Comparison of ENCODE assay signal across 12 mouse cellular contexts in genomic region chr7:69715081-69715480, GRCm38 (mm10).
"Had no signal": no experiment of that assay in that cellular context is flagged by ENCODE, and none has a peak within 500 bp of the region (broad histone marks: within the 10 kb centered on the region; RNA-seq: fewer than 3 reads in every experiment).

No protein-coding gene starts in this region.

- DNase-seq: kidney, postnatal 25 days; lung, adult 2 months; lung, postnatal 36 days; spleen, adult 18-20 months; thymus, adult 18-20 months; thymus, postnatal 25 days had no signal

- H3K4me3 ChIP-seq: left cerebral cortex, adult 2 months; limb, embryonic 10.5 days; liver, embryonic 15.5 days; midbrain, embryonic 13.5 days had no signal

- H3K36me3 ChIP-seq: limb, embryonic 10.5 days; liver, embryonic 15.5 days; midbrain, embryonic 13.5 days had no signal

- H3K9ac ChIP-seq: liver, embryonic 15.5 days; midbrain, embryonic 13.5 days had no signal

- H3K4me1 ChIP-seq: limb, embryonic 10.5 days; liver, embryonic 15.5 days; midbrain, embryonic 13.5 days had no signal

- H3K27me3 ChIP-seq: liver, embryonic 15.5 days; midbrain, embryonic 13.5 days had no signal

- H3K9me3 ChIP-seq: limb, embryonic 10.5 days; liver, embryonic 15.5 days; midbrain, embryonic 13.5 days had no signal

- H3K27ac ChIP-seq: left cerebral cortex, adult 2 months; limb, embryonic 10.5 days; liver, embryonic 15.5 days; midbrain, embryonic 13.5 days had no signal

- H3K4me2 ChIP-seq: liver, embryonic 11.5 days; liver, embryonic 15.5 days; midbrain, embryonic 13.5 days had no signal

- ATAC-seq: lung, postnatal 0 days; midbrain, embryonic 13.5 days had no signal
